Mouse (Mus musculus): ENCODE measurements around the gene Gm17019. TPM values are rescaled to one million over a fixed set of nuclear protein-coding genes. Genes with fewer than 3 reads are reported as not detected.

The Gm17019 gene
- not detected for polyA plus RNA-seq (2014; fragmentation: Illumina TruSeq; extraction: RNeasy Lipid Tissue Mini Kit (QIAGEN cat#74804); ENCODE audit: low read depth, low replicate concordance)

DNA sequence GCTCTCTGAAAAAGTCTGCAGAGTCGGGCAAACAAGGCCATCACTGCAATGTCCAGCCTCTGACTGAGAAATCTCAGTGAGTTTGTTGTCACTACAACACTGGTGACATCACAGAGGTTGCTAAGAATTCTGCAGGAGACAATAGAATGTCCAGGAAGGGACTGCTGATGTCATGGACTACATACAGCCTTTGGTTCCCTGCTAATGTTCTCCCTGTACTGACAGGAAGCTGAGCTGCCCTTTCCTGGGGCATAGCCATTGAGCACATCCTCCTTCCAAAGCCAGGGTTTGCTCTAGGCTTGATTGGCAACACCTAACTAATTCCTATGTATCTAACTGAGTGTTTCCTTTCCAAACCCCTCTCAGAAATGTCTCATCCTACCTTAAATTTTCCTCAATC is at the start of gene Gm17019:
Gene Gm17019 (minus strand): TSS at position 101 of the 400 bp plus-strand sequence.

Other genes with a start within 250 kb of the Gm17019 start
- not detected for gene Gm9758, start 118.1 kb downstream of the Gm17019 start, polyA plus RNA-seq (2014; fragmentation: Illumina TruSeq; extraction: RNeasy Lipid Tissue Mini Kit (QIAGEN cat#74804); ENCODE audit: low read depth, low replicate concordance)
- not detected for gene Speer4e, start 94.6 kb downstream of the Gm17019 start, polyA plus RNA-seq (2014; fragmentation: Illumina TruSeq; extraction: RNeasy Lipid Tissue Mini Kit (QIAGEN cat#74804); ENCODE audit: low read depth, low replicate concordance)
- gene Gm10354, start 54.1 kb downstream of the Gm17019 start, polyA plus RNA-seq (2014; fragmentation: Illumina TruSeq; extraction: RNeasy Lipid Tissue Mini Kit (QIAGEN cat#74804); ENCODE audit: low read depth, low replicate concordance) = not detected

Data from heart, adult 10 weeks (tissue).